Mouse (Mus musculus): ENCODE data around the gene Ugcg. TPM values are rescaled to one million over a fixed set of nuclear protein-coding genes. Genes with fewer than 3 reads are reported as not detected.

Ugcg gene
- total RNA-seq, 4 experiments from 2014 or later: 11.7 to 14.2 (median 13.5) TPM

GRCm38 (mm10) chr4:59189546-59190237 lies 635 bp downstream of the Ugcg start:
- DNase-seq (ENCODE audit: low spot score): no peak

GRCm38 (mm10) chr4:59190650-59191424 lies 1.8 kb downstream of the Ugcg start:
- no peak for DNase-seq (ENCODE audit: low spot score)

- no peak for DNase-seq (ENCODE audit: low spot score)
Measured at GRCm38 (mm10) chr4:59194731-59195496, 5.9 kb downstream of the Ugcg start.

GRCm38 (mm10) chr4:59196346-59197077 lies 7.5 kb downstream of the Ugcg start:
- no peak for DNase-seq (ENCODE audit: low spot score)

GRCm38 (mm10) chr4:59197078-59197424 lies 8.0 kb downstream of the Ugcg start:
- DNase-seq (ENCODE audit: low spot score): no peak

GRCm38 (mm10) chr4:59197462-59197861 lies 8.4 kb downstream of the Ugcg start:
- no peak for DNase-seq (ENCODE audit: low spot score)

GRCm38 (mm10) chr4:59199341-59199740 lies 10.3 kb downstream of the Ugcg start:
- peak; percentile 43 for DNase-seq (ENCODE audit: low spot score)

- DNase-seq (ENCODE audit: low spot score): no peak
Measured at GRCm38 (mm10) chr4:59199805-59200204, 10.7 kb downstream of the Ugcg start.

GRCm38 (mm10) chr4:59200636-59201035 lies 11.6 kb downstream of the Ugcg start:
- no peak for DNase-seq (ENCODE audit: low spot score)

- DNase-seq (ENCODE audit: low spot score): no peak
Measured at GRCm38 (mm10) chr4:59204616-59205015, 15.6 kb downstream of the Ugcg start.

GRCm38 (mm10) chr4:59205758-59206340 lies 16.8 kb downstream of the Ugcg start:
- no peak for DNase-seq (ENCODE audit: low spot score)

- no peak for DNase-seq (ENCODE audit: low spot score)
Measured at GRCm38 (mm10) chr4:59206600-59206999, 17.5 kb downstream of the Ugcg start.

- DNase-seq (ENCODE audit: low spot score): no peak
Measured at GRCm38 (mm10) chr4:59208607-59209006, 19.6 kb downstream of the Ugcg start.

- DNase-seq (ENCODE audit: low spot score): no peak
Measured at GRCm38 (mm10) chr4:59211181-59211580, 22.1 kb downstream of the Ugcg start.

GRCm38 (mm10) chr4:59213833-59214232 lies 24.8 kb downstream of the Ugcg start:
- no peak for DNase-seq (ENCODE audit: low spot score)

GRCm38 (mm10) chr4:59214695-59215094 lies 25.6 kb downstream of the Ugcg start:
- no peak for DNase-seq (ENCODE audit: low spot score)

GRCm38 (mm10) chr4:59215585-59215984 lies 26.5 kb downstream of the Ugcg start:
- DNase-seq (ENCODE audit: low spot score): no peak

- no peak for DNase-seq (ENCODE audit: low spot score)
Measured at GRCm38 (mm10) chr4:59217101-59217500, 28.0 kb downstream of the Ugcg start.

GRCm38 (mm10) chr4:59218154-59218553 lies 29.1 kb downstream of the Ugcg start:
- no peak for DNase-seq (ENCODE audit: low spot score)

GRCm38 (mm10) chr4:59222226-59222625 lies 33.2 kb downstream of the Ugcg start:
- no peak for DNase-seq (ENCODE audit: low spot score)

GRCm38 (mm10) chr4:59223055-59223615 lies 34.1 kb downstream of the Ugcg start:
- DNase-seq (ENCODE audit: low spot score): peak; percentile 58

All from heart, adult 8-10 months (tissue).